Mouse (Mus musculus): ENCODE data around the gene Scrg1.
"Not testable (repeated sequence)": the region's sequence is repeated elsewhere in the genome, so short reads cannot be mapped to it uniquely, and the experiment has no call there.

The Scrg1 gene

GRCm38 (mm10) chr8:57507556-57508063 lies 51.9 kb downstream of the Scrg1 start:
- intact Hi-C loops (cut with DNase I): loop anchor here (5.0 kb wide), 1 partner anchor 80 kb away; no protein-coding TSS in a partner anchor

DNA sequence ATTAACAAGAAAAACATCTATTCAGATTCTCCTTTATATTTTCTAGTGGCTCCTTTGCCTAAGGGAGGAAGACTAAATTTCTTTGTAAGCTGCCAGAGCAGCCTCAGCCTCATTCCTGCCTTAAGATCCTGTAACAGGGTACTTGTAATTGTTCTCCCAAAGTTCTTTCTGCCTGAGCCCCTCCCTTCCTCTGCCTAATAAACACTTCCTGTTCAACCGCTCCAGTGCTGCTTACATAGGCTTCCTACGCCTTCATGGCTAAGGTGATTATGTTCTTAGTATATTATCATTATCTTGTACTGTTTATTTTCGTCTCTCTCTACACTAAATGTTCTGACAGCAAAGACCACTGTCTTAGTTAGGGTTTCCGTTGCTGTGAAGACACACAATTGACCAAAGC lies 52.9 kb downstream of the Scrg1 start:
- intact Hi-C loops (cut with DNase I): loop anchor here (5.0 kb wide), 1 partner anchor 81 kb away; no protein-coding TSS in a partner anchor

GRCm38 (mm10) chr8:57510791-57511315 lies 55.1 kb downstream of the Scrg1 start:
- intact Hi-C loops (cut with DNase I): no loop called here

DNA sequence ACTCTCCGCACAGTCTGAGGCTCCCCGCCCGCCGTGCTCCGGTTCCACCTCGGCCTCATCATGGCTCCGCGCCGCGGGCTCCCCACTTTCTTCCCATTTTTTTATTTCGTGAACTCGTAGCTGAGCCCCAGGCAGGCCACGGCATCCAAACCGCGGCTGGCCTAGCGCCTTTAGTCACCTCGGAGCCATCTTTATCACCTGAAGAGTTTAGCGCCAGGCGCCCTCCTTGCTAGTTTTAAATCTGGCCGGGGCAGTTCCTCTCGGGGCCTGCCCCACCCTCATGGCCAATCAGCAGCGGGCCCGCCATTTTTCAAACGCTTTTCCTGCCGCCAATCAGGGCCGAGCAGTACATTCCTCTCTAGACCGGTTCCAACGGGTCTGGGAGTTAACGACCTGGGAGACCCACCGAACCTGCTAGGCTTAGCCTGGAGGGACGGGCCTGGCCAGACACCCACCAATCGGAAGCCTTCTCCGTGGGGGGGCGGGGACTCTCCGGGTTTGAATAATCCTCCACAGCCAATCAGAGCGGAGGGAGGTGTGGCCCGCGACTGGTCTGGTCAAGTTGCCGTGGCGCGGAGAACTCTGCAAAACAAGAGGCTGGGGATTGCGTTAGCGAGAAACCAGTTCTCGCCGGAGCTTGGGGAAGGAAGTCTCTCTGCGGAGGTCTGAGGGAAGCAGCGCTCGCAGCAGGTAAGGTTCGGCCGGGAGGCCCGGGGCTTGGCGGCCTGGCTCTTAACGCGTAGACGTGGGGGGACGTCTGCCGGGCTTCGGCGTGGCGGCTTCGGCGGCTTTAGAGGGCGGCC lies 55.8 kb downstream of the Scrg1 start, which contains the start of gene Hmgb2:
TSS of gene Hmgb2 (plus strand) at position 592 of the 803 bp plus-strand sequence.
- intact Hi-C loops (cut with DNase I): no loop called here

DNA sequence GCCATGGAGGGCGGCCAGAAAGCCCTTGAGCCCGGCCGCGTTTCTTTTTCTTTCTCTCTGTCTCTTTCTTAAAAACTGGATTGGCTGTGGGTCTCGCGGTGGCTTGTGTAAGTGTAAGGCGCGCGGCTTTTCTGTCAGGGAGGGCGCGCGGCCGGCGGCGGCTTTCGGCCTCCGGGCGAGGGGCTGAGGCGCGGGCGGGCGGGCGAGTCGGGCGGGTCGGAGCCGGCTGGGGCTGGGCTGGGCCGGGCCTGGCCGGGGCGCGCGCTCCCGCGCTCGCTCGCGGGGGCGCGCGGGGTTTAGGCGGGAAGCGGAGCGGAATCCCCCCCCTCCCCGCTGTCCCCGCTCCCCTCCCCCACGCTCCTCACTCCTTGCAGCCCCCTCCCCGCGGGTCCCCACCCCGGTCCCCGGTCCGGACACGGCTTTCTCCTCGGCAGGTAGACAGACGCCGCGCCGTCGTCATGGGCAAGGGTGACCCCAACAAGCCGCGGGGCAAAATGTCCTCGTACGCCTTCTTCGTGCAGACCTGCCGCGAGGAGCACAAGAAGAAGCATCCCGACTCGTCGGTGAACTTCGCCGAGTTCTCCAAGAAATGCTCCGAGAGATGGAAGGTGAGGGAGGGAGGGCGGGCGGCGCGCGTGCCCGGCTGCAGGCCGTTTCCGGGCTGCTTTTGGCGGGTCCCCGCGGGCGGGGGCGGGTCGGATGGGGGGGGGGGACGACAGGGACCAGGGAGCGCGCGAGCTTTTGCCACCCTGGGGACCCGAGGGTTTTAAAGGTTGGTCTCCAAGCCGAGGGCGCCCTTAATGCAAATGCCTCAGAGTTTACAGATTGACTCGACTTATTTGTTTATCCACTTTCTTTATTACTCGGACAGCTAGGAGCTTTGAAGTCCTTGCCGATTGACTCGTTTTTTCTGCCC lies 56.7 kb downstream of the Scrg1 start:
- intact Hi-C loops (cut with DNase I): no loop called here

DNA sequence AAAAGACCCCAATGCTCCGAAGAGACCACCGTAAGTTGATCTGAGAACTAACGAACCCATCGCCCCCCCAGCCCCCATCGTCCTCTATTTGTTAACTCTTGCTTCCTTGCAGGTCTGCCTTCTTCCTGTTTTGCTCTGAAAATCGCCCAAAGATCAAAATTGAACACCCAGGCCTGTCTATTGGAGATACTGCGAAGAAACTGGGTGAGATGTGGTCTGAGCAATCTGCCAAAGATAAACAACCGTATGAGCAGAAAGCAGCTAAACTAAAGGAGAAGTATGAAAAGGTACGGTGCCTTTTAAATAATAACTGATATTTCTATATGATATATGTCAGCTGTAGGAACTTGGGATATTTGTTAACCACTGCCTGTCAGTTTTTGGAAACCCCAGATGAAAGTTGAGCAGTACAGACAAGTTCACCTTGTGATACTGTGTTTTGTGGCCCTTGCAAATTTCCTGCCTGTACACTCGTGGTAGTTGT lies 57.5 kb downstream of the Scrg1 start:
- intact Hi-C loops (cut with DNase I): not testable (repeated sequence)

DNA sequence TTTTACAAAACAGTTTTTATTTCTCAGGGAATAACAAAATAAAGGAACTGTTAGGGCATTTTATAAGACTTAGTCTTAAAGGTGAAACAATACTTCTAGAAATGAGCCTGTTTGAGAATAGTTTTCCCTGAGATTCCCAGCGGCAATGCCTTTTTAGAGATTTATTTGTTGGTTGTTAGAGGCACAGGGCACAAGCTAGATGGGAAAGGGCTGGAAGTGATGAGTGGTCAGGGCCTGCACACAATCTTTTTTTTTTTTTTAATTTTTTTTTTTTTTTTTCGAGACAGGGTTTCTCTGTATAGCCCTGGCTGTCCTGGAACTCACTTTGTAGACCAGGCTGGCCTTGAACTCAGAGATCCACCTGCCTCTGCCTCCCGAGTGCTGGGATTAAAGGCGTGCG lies 61.0 kb downstream of the Scrg1 start:
- intact Hi-C loops (cut with DNase I): not testable (repeated sequence)

DNA sequence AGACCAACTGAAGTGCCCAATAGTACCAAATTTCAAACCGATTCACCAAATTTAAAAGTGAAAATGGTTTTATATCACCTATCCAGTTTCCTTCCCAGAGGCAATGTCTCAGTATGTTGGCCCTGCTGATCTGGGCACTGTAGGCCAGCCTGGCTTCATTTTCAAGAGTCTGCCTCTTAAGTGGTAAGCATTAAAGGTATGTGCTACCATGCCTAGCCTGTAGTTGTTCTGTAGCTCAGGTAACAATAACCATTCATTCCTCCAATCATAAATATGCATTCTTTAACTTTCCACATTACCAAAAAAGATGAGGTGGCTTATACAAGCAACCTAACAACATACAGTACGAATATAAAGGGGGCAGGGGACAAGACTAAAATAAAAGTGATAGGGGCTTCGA lies 62.0 kb downstream of the Scrg1 start:
- intact Hi-C loops (cut with DNase I): no loop called here

GRCm38 (mm10) chr8:57520186-57520786 lies 64.6 kb downstream of the Scrg1 start:
- intact Hi-C loops (cut with DNase I): no loop called here

All from adrenal gland (tissue).